Mouse (Mus musculus): ENCODE measurements around the gene Slc25a42.

DNA sequence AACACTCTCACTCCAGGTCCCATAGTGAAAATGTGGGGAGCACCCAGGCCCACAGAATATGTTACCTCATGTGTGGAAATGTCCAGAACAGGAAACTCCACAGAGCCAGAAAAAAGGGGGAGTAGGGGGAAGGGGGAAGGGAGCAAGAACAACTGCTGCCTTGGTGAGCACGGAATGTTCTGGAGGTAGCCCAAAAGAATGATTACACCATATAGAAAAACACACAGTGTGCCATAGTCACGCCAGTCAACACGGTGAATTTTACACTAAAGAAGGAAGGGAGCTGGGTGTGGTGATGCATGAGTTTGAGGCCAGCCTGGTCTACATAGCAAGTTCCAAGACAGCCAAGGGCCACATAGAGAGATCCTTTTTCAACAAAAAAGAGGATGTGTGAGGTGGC, 48.8 kb downstream of the Slc25a42 start:
- TF ChIP-seq CTCF (conservative IDR thresholded peaks at IDR 0.05; ENCODE audit: insufficient read depth, insufficient read length, low read depth, low read length) (no peak), POLR2A (IDR thresholded peaks at IDR 0.05; ENCODE audit: low read depth, low read length) (no peak)
